Mouse (Mus musculus): Measurements from ENCODE around the gene Pitpnm1.

- TF ChIP-seq TAL1 (IDR thresholded peaks at IDR 0.05; ENCODE audit: low read length) = no peak
- TF ChIP-seq NELFE (IDR thresholded peaks at IDR 0.05; ENCODE audit: low read depth, low read length) = no peak
- no peak for TF ChIP-seq GATA1 (IDR thresholded peaks at IDR 0.05; ENCODE audit: low read depth, low read length)
- no peak for TF ChIP-seq ZMIZ1 (IDR thresholded peaks at IDR 0.05; ENCODE audit: low read depth, low read length)
- TF ChIP-seq CTCF (IDR thresholded peaks at IDR 0.05 in 2 of 3, conservative IDR thresholded peaks at IDR 0.05 in 1 of 3; ENCODE audit: control insufficient read depth in 1 of 3, insufficient read depth in 1 of 3, low read depth in 2 of 3, low read length in 3 of 3, poor library complexity in 1 of 3, severe bottlenecking in 1 of 3) = no peak
- TF ChIP-seq SIN3A (IDR thresholded peaks at IDR 0.05; ENCODE audit: low read length) = no peak
- no peak for TF ChIP-seq EP300 (IDR thresholded peaks at IDR 0.05; ENCODE audit: low read depth in 1 of 2, low read length in 2 of 2)
- TF ChIP-seq POLR2A (IDR thresholded peaks at IDR 0.05; ENCODE audit: control insufficient read depth in 1 of 2, insufficient read depth in 1 of 2, low read depth in 1 of 2, low read length in 2 of 2, poor library complexity in 1 of 2) = no peak
- no peak for TF ChIP-seq ZKSCAN1 (IDR thresholded peaks at IDR 0.05; ENCODE audit: low read depth, low read length)
- TF ChIP-seq BHLHE40 (IDR thresholded peaks at IDR 0.05; ENCODE audit: borderline replicate concordance, low read depth, low read length) = no peak
- no peak for TF ChIP-seq USF1 (IDR thresholded peaks at IDR 0.05; ENCODE audit: low read depth, low read length)
Measured at GRCm38 (mm10) chr19:4081394-4081793, 18.4 kb upstream of the Pitpnm1 start, which contains the start of gene Cabp2.
